Mouse (Mus musculus) liver, adult (tissue): ENCODE measurements around the gene Adgrg6.

Source experiments
- GATA4 ChIP-seq: IDR thresholded peaks from 2 replicates; pipeline ENCODE4 v1.6.1; 2014; ENCODE audit warnings: mild to moderate bottlenecking, low read length; ENCODE audit not compliant: insufficient replicate concordance

Adgrg6 gene

GRCm38 (mm10) chr10:14520912-14521675, 24.4 kb downstream of the Adgrg6 start:
- no peak for TF ChIP-seq GATA4

DNA sequence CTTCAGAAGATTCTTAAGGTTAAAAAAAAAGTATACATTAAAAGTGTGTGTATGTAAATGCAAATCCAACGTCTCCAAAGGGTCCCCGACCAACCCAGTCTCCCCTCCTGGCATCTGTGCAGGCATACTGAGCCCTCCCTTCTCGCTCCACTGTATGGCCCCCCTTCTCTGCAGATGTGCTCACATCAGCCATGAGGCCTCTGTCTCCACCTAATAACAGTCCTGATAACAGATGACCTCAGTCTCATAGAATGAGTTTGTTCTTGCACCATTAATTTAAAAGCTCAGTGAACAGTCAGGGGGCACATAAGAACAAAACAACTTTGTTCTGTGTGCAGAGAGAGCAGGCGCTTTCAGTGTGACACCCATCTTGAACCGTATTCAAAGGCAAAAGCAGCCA, 27.6 kb downstream of the Adgrg6 start:
- no peak for TF ChIP-seq GATA4

DNA sequence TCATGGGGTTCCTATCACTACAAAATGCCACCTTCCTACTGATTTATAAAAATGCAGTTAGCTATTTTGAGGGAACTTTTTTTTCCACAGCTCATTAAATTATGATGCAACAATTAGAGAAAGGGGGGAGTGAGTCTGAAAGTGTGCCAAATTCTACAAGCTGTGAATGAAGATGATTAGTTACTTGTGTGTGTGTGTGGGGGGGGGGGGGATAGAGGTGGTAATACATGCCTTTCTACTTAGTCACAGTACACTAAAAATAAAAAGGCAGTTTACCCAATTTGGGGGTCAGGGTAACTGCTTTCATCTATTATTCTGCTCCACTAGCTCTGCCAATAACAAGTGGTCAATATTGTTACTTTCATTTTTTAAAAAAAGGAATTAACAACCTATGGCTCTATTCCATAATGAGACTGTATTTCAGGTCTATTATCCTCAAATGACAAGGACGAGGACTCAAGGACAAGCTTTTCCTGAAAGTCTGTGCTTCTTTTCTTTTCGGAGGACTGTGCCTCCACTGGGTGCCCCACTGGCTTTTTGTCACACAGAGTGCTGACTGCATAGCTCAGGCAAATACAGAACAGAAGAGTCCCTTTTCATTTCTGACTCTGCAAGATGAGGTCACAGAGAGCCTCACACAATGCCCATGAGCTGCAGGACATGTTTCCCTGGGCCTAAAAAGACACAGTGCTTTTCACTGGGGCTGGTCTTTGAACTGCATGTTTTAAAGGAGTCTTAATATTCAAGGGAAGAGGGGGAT, 33.4 kb downstream of the Adgrg6 start:
- no peak for TF ChIP-seq GATA4

DNA sequence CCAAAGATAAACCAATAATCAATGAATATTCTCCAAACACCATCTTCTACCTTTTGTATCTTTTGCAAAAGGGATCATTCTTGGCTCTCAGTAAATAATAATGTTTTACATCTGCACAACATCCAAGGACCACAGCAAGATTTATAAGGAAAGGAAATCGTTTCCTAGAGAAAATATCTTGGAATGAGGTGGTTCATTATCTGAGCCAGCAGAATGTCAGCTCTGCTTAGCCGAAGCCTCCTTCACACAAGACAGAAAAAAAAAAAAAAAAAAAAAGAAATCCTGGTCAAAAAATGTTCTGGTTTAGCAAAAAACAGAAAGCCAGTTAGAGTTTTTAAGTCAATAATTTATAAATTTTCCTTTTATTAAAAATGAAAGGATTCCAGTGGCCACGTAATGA, 34.3 kb downstream of the Adgrg6 start:
- TF ChIP-seq GATA4, result no peak

- no peak for TF ChIP-seq GATA4
These were observed 49.8 kb downstream of the Adgrg6 start for GRCm38 (mm10) chr10:14495658-14496057.

- no peak for TF ChIP-seq GATA4
These were observed 50.3 kb downstream of the Adgrg6 start for GRCm38 (mm10) chr10:14495204-14495603.

- no peak for TF ChIP-seq GATA4
These were observed 53.6 kb downstream of the Adgrg6 start for GRCm38 (mm10) chr10:14491838-14492237.

- no peak for TF ChIP-seq GATA4
These were observed 62.2 kb downstream of the Adgrg6 start for GRCm38 (mm10) chr10:14483257-14483656.

DNA sequence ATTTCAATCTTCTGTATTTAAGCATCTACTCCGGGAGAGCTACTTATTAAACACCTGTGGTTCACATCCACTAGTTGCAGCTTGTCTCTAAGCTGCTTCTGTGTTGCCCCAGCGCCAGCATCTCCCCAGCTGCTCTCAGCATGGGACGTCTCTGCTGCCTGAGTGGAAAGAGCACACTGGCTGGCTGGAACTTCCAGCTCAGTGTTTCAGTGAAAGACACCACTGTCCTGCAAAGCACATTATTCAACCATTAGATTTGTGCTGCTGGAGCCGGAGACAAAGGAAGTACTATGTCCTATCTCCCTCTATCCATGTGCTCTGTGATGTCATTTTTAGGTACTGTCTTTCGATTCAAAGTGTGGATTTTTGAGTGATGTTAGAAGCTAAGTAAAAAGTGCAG, 63.0 kb downstream of the Adgrg6 start:
- TF ChIP-seq GATA4, result no peak

DNA sequence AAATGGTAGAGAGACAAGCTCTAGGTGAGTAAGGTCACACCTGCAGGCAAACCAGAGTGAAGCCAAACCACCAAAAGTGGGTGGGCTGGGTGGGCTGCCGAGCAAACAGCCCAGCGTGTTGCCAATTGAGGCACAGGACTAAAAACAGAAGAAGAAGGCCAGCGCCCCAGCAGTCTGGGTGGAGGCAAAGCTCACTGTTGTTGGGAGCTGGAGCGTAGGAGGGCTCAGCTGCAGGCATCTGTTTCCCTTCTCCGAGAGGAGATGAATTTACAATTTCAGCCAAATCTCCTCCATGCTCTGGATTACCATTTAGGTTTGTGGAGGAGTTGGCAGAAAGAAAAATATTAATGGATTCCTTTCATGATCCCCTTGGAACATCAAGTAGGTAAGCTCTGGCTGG, 64.5 kb downstream of the Adgrg6 start:
- no peak for TF ChIP-seq GATA4

DNA sequence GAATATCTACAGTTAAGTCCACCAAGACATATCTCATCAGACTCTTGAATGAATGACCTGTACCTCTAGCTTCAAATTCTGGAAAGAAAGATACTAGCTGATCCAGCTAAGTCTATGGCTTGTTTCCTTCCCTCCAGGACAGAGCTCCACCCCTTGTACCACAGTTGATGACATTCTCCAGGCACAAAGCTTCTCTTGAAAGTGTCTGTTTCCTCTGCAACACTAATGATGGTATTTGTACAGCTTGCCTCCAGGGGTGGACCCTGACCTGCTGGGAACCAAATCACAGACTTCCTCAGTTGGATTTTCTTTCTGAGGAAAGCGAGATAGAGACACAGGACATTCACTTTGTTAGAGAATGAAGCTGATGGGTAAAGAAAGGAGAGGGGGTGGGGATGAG, 69.1 kb downstream of the Adgrg6 start:
- no peak for TF ChIP-seq GATA4

GRCm38 (mm10) chr10:14475641-14476040, 69.8 kb downstream of the Adgrg6 start:
- no peak for TF ChIP-seq GATA4

DNA sequence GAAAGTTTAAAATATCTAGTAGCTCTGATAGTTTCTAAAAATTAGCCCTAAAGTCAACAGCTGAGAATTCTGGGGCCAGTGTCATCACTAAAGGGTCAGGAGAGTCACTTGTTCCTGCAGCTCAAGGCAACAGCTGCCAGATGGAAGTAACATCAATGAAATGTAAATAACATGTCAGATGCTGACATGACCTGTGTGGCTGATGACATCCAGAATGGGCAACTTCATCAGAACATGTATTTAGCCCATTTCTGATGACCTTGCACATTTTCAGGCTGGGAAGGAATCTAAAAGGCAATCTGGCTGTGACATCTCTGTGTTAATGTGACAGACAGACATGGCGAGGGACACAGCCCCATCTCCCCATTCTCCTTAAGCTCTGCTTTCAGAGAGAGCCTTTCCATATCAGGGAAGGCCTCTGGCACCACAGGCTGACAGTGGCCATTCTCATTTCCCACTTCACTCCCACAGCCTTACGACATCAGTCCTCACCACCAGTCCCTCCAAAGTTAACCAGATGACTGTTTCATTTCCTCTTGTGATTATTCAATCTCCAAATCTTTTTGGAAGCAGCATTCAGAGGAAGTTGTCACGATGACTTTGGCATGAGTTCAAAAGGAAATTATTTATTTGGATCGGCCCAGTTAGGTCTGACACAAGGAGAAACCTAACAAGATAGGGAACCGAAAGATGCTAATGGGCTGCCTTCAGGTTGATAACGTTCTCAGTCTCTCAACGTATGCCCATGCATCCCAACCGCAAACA, 70.7 kb downstream of the Adgrg6 start:
- no peak for TF ChIP-seq GATA4

- TF ChIP-seq GATA4, result no peak
These were observed 74.4 kb downstream of the Adgrg6 start for GRCm38 (mm10) chr10:14471039-14471550.

DNA sequence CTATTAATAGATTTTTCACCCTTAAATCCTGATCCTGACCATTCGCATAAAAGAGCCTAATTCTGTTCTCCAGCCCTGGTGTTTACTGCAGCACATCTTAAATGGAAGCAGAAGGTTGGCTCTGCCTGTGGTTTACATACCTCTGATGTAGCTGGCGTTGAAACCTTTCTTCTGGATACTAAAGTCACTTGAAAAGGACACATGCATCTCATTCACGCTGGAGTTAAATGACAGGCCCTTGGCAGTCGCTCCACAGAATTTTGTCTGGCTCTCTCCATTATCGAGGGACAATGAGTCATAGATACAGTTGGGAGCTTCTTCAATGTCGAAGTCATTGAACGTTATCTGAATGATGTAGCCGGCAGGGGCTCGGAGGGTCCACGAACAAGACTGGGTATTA, 76.8 kb downstream of the Adgrg6 start:
- no peak for TF ChIP-seq GATA4
